Mouse (Mus musculus) hindbrain, embryonic 16.5 days (tissue): ENCODE results near the gene Dnah11. TPM values are rescaled to one million over a fixed set of nuclear protein-coding genes. Genes with fewer than 3 reads are reported as not detected.
A peak's percentile ranks its signal among the peaks of the same experiment; 100 is the strongest.

Experiments
- ATAC-seq: fragments of 200-750 bp; cut with Nextera tagmentation; 2 replicates; pipeline ENCODE4 v1.8.0; 2017; ENCODE audit warnings: moderate TSS enrichment, moderate library complexity
- H3K27ac ChIP-seq: fragments of 300-500 bp; sonication (generic); 2 replicates; pipeline ENCODE4 v1.5.1; 2014; ENCODE audit warnings: low read depth, mild to moderate bottlenecking, control low read depth, low read length, moderate library complexity
- H3K27me3 ChIP-seq: fragments of 300-500 bp; sonication (generic); replicated peaks from 2 replicates; pipeline ENCODE4 v1.6.1; 2014; ENCODE audit warnings: low read length; ENCODE audit not compliant: control insufficient read depth, insufficient read depth
- H3K36me3 ChIP-seq: fragments of 300-500 bp; sonication (generic); 2 replicates; pipeline ENCODE4 v1.6.1; 2014; ENCODE audit warnings: mild to moderate bottlenecking, low read length, moderate library complexity, mixed read lengths; ENCODE audit not compliant: control insufficient read depth, insufficient read depth
- H3K4me1 ChIP-seq: fragments of 300-500 bp; sonication (generic); 2 replicates; pipeline ENCODE4 v1.6.1; 2014; ENCODE audit warnings: low read depth, low read length; ENCODE audit not compliant: control insufficient read depth, insufficient read depth
- H3K4me2 ChIP-seq: fragments of 300-500 bp; sonication (generic); 2 replicates; pipeline ENCODE4 v1.6.1; 2014; ENCODE audit warnings: mild to moderate bottlenecking, low read length, control low read depth, moderate library complexity
- H3K4me3 ChIP-seq: fragments of 300-500 bp; sonication (generic); 2 replicates; pipeline ENCODE4 v1.5.1; 2014; ENCODE audit warnings: mild to moderate bottlenecking, low read length, control low read depth, moderate library complexity
- H3K9ac ChIP-seq: fragments of 300-500 bp; sonication (generic); 2 replicates; pipeline ENCODE4 v1.6.1; 2014; ENCODE audit warnings: low read depth, mild to moderate bottlenecking, control low read depth, low read length, moderate library complexity
- H3K9me3 ChIP-seq: fragments of 300-500 bp; sonication (generic); 2 replicates; pipeline ENCODE4 v1.6.1; 2014; ENCODE audit warnings: mild to moderate bottlenecking, low read length, moderate library complexity; ENCODE audit not compliant: control insufficient read depth
- WGBS: fragments of 180-500 bp; shearing (Covaris S2); extraction: QIAGEN DNeasy Blood & Tissue Kit; methylation state at CpG from one replicate; pipeline ENCODE4 v1.1.7; 2014; 5-methylcytosine and 5-hydroxymethylcytosine counted together
- polyA plus RNA-seq: library from polyadenylated mRNA; unstranded; fragments of >200 nt; fragmentation: Nextera tagmentation; extraction: Ambion mirVana; gene quantifications from 2 replicates; pipeline ENCODE4 v1.2.1, GENCODE M21; 2015

Dnah11 gene
- 0.19 and 0.26 TPM in 2 replicates for polyA plus RNA-seq

GRCm38 (mm10) chr12:118198386-118199093 is at the start of gene Dnah11:
TSS of gene Dnah11 (minus strand) at chr12:118199043.
- peak; percentile 97 for ATAC-seq
- no peak within 1 kb of the TSS for H3K27ac ChIP-seq
- peaks cover 9% of the 10 kb centered on the region for H3K4me1 ChIP-seq
- under 1% methylated on average over 47 of the region's 47 CpGs for WGBS
- H3K36me3 ChIP-seq = no peaks in the 10 kb centered on the region
- H3K4me3 ChIP-seq = peak within 1 kb of the TSS; percentile 59
- peak within 1 kb of the TSS; percentile 99 for H3K4me2 ChIP-seq
- peak within 1 kb of the TSS; percentile 59 for H3K9ac ChIP-seq
- H3K27me3 ChIP-seq = peaks cover 22% of the 10 kb centered on the region
- no peaks in the 10 kb centered on the region for H3K9me3 ChIP-seq

GRCm38 (mm10) chr12:118221182-118221581 is 22.3 kb upstream of the Dnah11 start:
- no peaks in the 10 kb centered on the region for H3K9me3 ChIP-seq
- H3K27me3 ChIP-seq = no peaks in the 10 kb centered on the region
- 56% methylated on average over 3 of the region's 3 CpGs for WGBS
- H3K4me3 ChIP-seq = no peak overlapping the region
- H3K4me2 ChIP-seq = no peak overlapping the region
- ATAC-seq = no peak
- no peaks in the 10 kb centered on the region for H3K4me1 ChIP-seq
- H3K36me3 ChIP-seq = no peaks in the 10 kb centered on the region
- H3K27ac ChIP-seq = no peak overlapping the region
- no peak overlapping the region for H3K9ac ChIP-seq

- no peak overlapping the region for H3K27ac ChIP-seq
- H3K27me3 ChIP-seq = no peaks in the 10 kb centered on the region
- no peaks in the 10 kb centered on the region for H3K4me1 ChIP-seq
- H3K36me3 ChIP-seq = no peaks in the 10 kb centered on the region
- no peak overlapping the region for H3K4me3 ChIP-seq
- H3K4me2 ChIP-seq = no peak overlapping the region
- no peak for ATAC-seq
- no peaks in the 10 kb centered on the region for H3K9me3 ChIP-seq
- H3K9ac ChIP-seq = no peak overlapping the region
These were observed 21.2 kb upstream of the Dnah11 start for GRCm38 (mm10) chr12:118220062-118220461.

- no peak overlapping the region for H3K27ac ChIP-seq
- no peaks in the 10 kb centered on the region for H3K4me1 ChIP-seq
- no peaks in the 10 kb centered on the region for H3K9me3 ChIP-seq
- no peaks in the 10 kb centered on the region for H3K36me3 ChIP-seq
- no peak for ATAC-seq
- no peak overlapping the region for H3K4me2 ChIP-seq
- H3K4me3 ChIP-seq = no peak overlapping the region
- H3K9ac ChIP-seq = no peak overlapping the region
- 91% methylated on average over 2 of the region's 2 CpGs for WGBS
- H3K27me3 ChIP-seq = no peaks in the 10 kb centered on the region
These were observed 13.3 kb upstream of the Dnah11 start for GRCm38 (mm10) chr12:118212163-118212562.

- WGBS = 65% methylated on average over 2 of the region's 2 CpGs
- Histone ChIP-seq H3K36me3 (no peaks in the 10 kb centered on the region), H3K9ac (no peak overlapping the region), H3K4me2 (no peak overlapping the region), H3K4me1 (peaks cover 9% of the 10 kb centered on the region), H3K4me3 (no peak overlapping the region), H3K9me3 (no peaks in the 10 kb centered on the region), H3K27ac (no peak overlapping the region), H3K27me3 (peaks cover 22% of the 10 kb centered on the region)
- no peak for ATAC-seq
These were observed 2.3 kb downstream of the Dnah11 start for GRCm38 (mm10) chr12:118196583-118196982.

- 64% methylated on average over 3 of the region's 3 CpGs for WGBS
- Histone ChIP-seq H3K4me3 (no peak overlapping the region), H3K27ac (no peak overlapping the region), H3K27me3 (no peaks in the 10 kb centered on the region), H3K9me3 (no peaks in the 10 kb centered on the region), H3K4me2 (no peak overlapping the region), H3K9ac (no peak overlapping the region), H3K4me1 (no peaks in the 10 kb centered on the region), H3K36me3 (no peaks in the 10 kb centered on the region)
- ATAC-seq = no peak
These were observed 9.3 kb downstream of the Dnah11 start for GRCm38 (mm10) chr12:118189535-118189934.

- Histone ChIP-seq H3K9me3 (no peaks in the 10 kb centered on the region), H3K9ac (no peak overlapping the region), H3K4me3 (no peak overlapping the region), H3K36me3 (no peaks in the 10 kb centered on the region), H3K27me3 (no peaks in the 10 kb centered on the region), H3K4me1 (no peaks in the 10 kb centered on the region), H3K4me2 (no peak overlapping the region), H3K27ac (no peak overlapping the region)
- ATAC-seq = no peak
- WGBS = 41% methylated on average over 2 of the region's 2 CpGs
These were observed 11.2 kb downstream of the Dnah11 start for GRCm38 (mm10) chr12:118187663-118188062.

GRCm38 (mm10) chr12:118186881-118187489 is 11.9 kb downstream of the Dnah11 start:
- H3K4me1 ChIP-seq = no peaks in the 10 kb centered on the region
- no peak overlapping the region for H3K4me3 ChIP-seq
- WGBS = 13% methylated on average over 4 of the region's 4 CpGs
- no peak overlapping the region for H3K4me2 ChIP-seq
- no peak for ATAC-seq
- peaks cover 2% of the 10 kb centered on the region; the same call in 1 of the 2 replicates for H3K27me3 ChIP-seq
- H3K9ac ChIP-seq = no peak overlapping the region
- no peaks in the 10 kb centered on the region for H3K36me3 ChIP-seq
- no peaks in the 10 kb centered on the region for H3K9me3 ChIP-seq
- H3K27ac ChIP-seq = no peak overlapping the region

- H3K9ac ChIP-seq = no peak overlapping the region
- no peak overlapping the region for H3K4me3 ChIP-seq
- 42% methylated on average over 4 of the region's 4 CpGs for WGBS
- no peaks in the 10 kb centered on the region for H3K9me3 ChIP-seq
- no peaks in the 10 kb centered on the region for H3K36me3 ChIP-seq
- H3K4me1 ChIP-seq = no peaks in the 10 kb centered on the region
- H3K27ac ChIP-seq = no peak overlapping the region
- ATAC-seq = no peak
- H3K27me3 ChIP-seq = peaks cover 2% of the 10 kb centered on the region; the same call in 1 of the 2 replicates
- H3K4me2 ChIP-seq = no peak overlapping the region
These were observed 12.5 kb downstream of the Dnah11 start for GRCm38 (mm10) chr12:118186120-118186880.
